Mouse (Mus musculus) forebrain, embryonic 14.5 days (tissue): ENCODE data around the gene Dhx33. TPM values are rescaled to one million over a fixed set of nuclear protein-coding genes. Genes with fewer than 3 reads are reported as not detected.

Source experiments
- ATAC-seq: fragments of 200-750 bp; cut with Nextera tagmentation; 2 replicates; pipeline ENCODE4 v1.8.0; 2017; ENCODE audit warnings: mild to moderate bottlenecking, moderate library complexity
- DNase-seq: peaks from one replicate; pipeline ENCODE4 v3.0.0-alpha.2; 2015; ENCODE audit warnings: low spot score
- H3K27ac ChIP-seq: fragments of 300-500 bp; sonication (generic); 2 replicates; pipeline ENCODE4 v1.5.1; 2014; ENCODE audit warnings: low read depth, mild to moderate bottlenecking, control low read depth, low read length, moderate library complexity
- H3K27me3 ChIP-seq: fragments of 300-500 bp; sonication (generic); replicated peaks from 2 replicates; pipeline ENCODE4 v1.6.1; 2014; ENCODE audit warnings: low read length, control low read depth, mixed read lengths; ENCODE audit not compliant: control insufficient read depth, insufficient read depth
- H3K36me3 ChIP-seq: fragments of 300-500 bp; sonication (generic); 2 replicates; pipeline ENCODE4 v1.6.1; 2014; ENCODE audit warnings: low read length, control low read depth; ENCODE audit not compliant: control insufficient read depth, insufficient read depth
- H3K4me1 ChIP-seq: fragments of 300-500 bp; sonication (generic); 2 replicates; pipeline ENCODE4 v1.6.1; 2014; ENCODE audit warnings: antibody characterized with exemption, low read length, control low read depth; ENCODE audit not compliant: control insufficient read depth, insufficient read depth
- H3K4me2 ChIP-seq: fragments of 300-500 bp; sonication (generic); 2 replicates; pipeline ENCODE4 v1.6.1; 2014; ENCODE audit warnings: mild to moderate bottlenecking, control low read depth, low read length
- H3K4me3 ChIP-seq: fragments of 300-500 bp; sonication (generic); 2 replicates; pipeline ENCODE4 v1.5.1; 2014; ENCODE audit warnings: low read depth, low read length, control low read depth
- H3K9ac ChIP-seq: fragments of 300-500 bp; sonication (generic); 2 replicates; pipeline ENCODE4 v1.6.1; 2014; ENCODE audit warnings: mild to moderate bottlenecking, low read length, control low read depth, moderate library complexity
- H3K9me3 ChIP-seq: fragments of 300-500 bp; sonication (generic); replicated peaks from 2 replicates; pipeline ENCODE4 v1.6.1; 2016; ENCODE audit warnings: low read length, control low read depth, mixed read lengths; ENCODE audit not compliant: control insufficient read depth
- WGBS: fragments of 180-500 bp; shearing (Covaris S2); extraction: QIAGEN DNeasy Blood & Tissue Kit; methylation state at CpG from one replicate; pipeline ENCODE4 v1.1.7; 2014; 5-methylcytosine and 5-hydroxymethylcytosine counted together
- polyA plus RNA-seq: library from polyadenylated mRNA; unstranded; fragments of >200 nt; fragmentation: Nextera tagmentation; extraction: Ambion mirVana; gene quantifications from 2 replicates; pipeline ENCODE4 v1.2.1, GENCODE M21; 2014

Dhx33 gene
- polyA plus RNA-seq, 1 experiment from 2014 or later: 11.9 TPM

DNA sequence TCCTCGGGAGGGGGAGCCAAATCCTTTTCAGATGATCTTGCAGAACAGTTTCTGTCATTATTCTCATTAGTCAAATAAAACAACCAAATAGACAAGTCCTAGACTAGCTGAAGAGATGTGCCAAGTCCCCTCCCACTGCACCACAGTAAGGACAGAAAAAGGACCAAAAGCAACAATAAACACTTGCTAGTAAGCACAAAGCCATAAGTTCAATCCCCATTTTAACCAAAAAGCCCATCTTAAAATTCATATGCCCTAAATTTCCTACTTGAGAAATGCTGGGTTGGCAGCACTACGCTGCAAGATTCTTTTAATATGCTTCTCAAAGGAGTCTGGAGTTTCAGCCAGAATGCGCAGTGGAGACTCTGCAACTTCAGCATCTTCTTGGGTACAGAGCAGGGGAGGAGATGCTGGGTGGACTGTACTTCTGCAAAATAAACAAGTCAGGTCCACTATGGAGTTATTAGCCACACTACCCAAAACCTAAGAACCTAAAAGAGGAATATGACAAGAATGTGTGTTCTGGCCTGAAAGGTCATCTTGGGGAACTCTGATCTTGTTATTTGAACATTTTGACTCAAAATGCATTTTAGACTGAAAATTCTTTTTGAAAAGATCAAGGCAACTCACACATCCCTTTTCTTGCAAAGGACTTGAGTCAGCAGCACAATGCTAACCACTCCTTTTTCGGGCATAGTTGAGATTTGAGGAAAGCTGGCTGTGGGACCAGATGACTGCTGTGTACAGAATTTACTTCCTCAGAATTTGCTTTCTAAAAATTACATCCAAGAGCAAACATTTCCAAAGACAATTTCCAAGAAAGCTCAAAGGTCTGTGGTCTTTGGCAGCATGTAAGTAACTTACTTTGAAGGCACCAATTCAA, 59.1 kb downstream of the Dhx33 start:
- Histone ChIP-seq H3K9me3 (no peaks in the 10 kb centered on the region), H3K36me3 (peaks cover 93% of the 10 kb centered on the region), H3K4me3 (no peak overlapping the region), H3K4me2 (no peak overlapping the region), H3K27ac (no peak overlapping the region), H3K9ac (no peak overlapping the region), H3K27me3 (no peaks in the 10 kb centered on the region), H3K4me1 (no peaks in the 10 kb centered on the region)
- no peak for DNase-seq
- 87% methylated on average over 4 of the region's 4 CpGs for WGBS
- no peak for ATAC-seq

DNA sequence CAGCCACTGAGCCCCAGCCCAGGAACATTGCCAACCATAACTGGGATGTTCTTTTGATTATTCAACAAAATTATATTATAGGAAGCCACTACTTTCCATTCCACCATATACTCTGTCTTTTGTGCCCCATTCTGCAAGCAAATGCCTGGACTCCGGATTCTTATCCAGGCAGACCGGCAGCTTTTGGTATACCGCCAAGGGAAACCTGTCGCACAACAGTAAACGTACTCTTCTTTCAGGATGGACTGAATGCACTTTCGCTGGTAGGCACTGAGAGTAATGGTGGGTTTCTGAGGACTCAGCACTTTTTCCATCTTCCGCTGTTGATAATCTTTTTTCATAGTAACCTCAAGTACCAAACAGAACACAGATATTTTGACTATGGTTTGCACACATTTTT, 60.6 kb downstream of the Dhx33 start:
- H3K9ac ChIP-seq: no peak overlapping the region
- no peak overlapping the region for H3K27ac ChIP-seq
- DNase-seq: no peak
- H3K4me2 ChIP-seq: no peak overlapping the region
- no peaks in the 10 kb centered on the region for H3K27me3 ChIP-seq
- H3K9me3 ChIP-seq: no peaks in the 10 kb centered on the region
- WGBS: 90% methylated on average over 7 of the region's 7 CpGs
- ATAC-seq: no peak
- peaks cover 92% of the 10 kb centered on the region for H3K36me3 ChIP-seq
- H3K4me1 ChIP-seq: no peaks in the 10 kb centered on the region
- no peak overlapping the region for H3K4me3 ChIP-seq

DNA sequence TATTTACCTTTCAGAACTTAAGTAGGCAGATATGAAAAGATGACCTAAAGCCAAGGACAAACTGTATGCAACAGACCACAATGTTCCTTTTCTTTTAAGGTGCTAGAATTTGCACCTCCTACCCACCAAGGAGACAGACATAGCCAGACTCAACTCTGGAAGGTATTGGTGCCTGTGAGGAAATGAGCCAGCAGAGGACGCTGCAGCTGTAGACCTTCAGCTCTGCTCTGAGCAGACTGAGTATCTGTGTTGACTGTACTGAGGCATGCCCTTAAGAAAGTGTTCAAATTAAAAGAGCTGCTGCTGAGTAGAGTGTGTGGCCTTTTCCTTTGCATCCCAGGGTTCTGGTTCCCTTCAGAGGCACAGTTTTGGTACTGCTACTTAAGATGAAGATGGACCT, 61.6 kb downstream of the Dhx33 start:
- Histone ChIP-seq H3K27me3 (no peaks in the 10 kb centered on the region), H3K4me1 (no peaks in the 10 kb centered on the region), H3K27ac (no peak overlapping the region), H3K4me2 (no peak overlapping the region), H3K9ac (no peak overlapping the region), H3K9me3 (no peaks in the 10 kb centered on the region), H3K36me3 (peaks cover 92% of the 10 kb centered on the region), H3K4me3 (no peak overlapping the region)
- DNase-seq (no peak), ATAC-seq (no peak)
- WGBS: 88% methylated on average over 1 of the region's 1 CpGs

DNA sequence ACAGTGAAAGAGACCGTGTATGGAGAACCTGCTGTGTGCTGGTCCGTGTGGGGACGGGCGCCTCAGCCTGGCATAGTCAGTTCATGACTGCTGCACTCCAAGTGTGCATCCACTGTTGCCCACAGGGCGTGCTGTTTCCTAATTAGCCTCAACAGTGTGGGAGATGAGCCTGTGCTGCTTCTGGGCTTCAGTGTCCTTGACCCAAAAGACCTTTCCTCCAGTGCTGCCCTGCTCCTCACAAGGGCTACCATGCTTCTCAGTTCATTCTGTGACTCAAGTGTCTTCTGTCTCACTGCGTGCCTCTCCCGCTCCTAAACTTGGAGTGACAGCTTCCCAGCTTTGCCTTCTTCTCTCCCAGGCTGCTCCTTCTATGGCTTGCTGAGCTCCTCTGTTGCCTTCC, 68.9 kb downstream of the Dhx33 start:
- DNase-seq (no peak), ATAC-seq (no peak)
- Histone ChIP-seq H3K4me3 (no peak overlapping the region), H3K9ac (no peak overlapping the region), H3K27me3 (no peaks in the 10 kb centered on the region), H3K4me1 (no peaks in the 10 kb centered on the region), H3K4me2 (no peak overlapping the region), H3K9me3 (no peaks in the 10 kb centered on the region), H3K27ac (no peak overlapping the region), H3K36me3 (peaks cover 70% of the 10 kb centered on the region)
- WGBS: 84% methylated on average over 7 of the region's 7 CpGs

Other genes with a start within 250 kb of the Dhx33 start
- gene Zfp3, start 240.2 kb downstream of the Dhx33 start, polyA plus RNA-seq: 14.9 and 16.2 TPM in 2 replicates
- not detected in 2 replicates for gene Scimp, start 191.9 kb downstream of the Dhx33 start, polyA plus RNA-seq
- gene Rabep1, start 159.7 kb downstream of the Dhx33 start, polyA plus RNA-seq: 50.3 and 62.7 TPM in 2 replicates
- 156 and 160 TPM in 2 replicates for gene Nup88, start 34.5 kb downstream of the Dhx33 start, polyA plus RNA-seq
- 81.1 and 83.8 TPM in 2 replicates for gene Rpain, start 34.2 kb downstream of the Dhx33 start, polyA plus RNA-seq
- 180 and 191 TPM in 2 replicates for gene C1qbp, start 21.4 kb downstream of the Dhx33 start, polyA plus RNA-seq
- 25.8 and 27.1 TPM in 2 replicates for gene Mis12, start 15.2 kb upstream of the Dhx33 start, polyA plus RNA-seq
- 28.8 and 34.4 TPM in 2 replicates for gene Derl2, start 15.4 kb upstream of the Dhx33 start, polyA plus RNA-seq
- gene 6330403K07Rik, start 29.1 kb upstream of the Dhx33 start, polyA plus RNA-seq: 336 and 342 TPM in 2 replicates
- gene Nlrp1a, start 140.3 kb upstream of the Dhx33 start, polyA plus RNA-seq: not detected in 2 replicates
- gene Nlrp1b, start 226.3 kb upstream of the Dhx33 start, polyA plus RNA-seq: not detected in 2 replicates